Mouse (Mus musculus) WW6 (cell line): ENCODE results near the gene Cxxc4.

ENCODE experiments used
- DNase-seq: peaks from one replicate; pipeline ENCODE4 v3.0.0-alpha.2; 2013; ENCODE audit warnings: low read depth, low spot score

Cxxc4 gene

GRCm38 (mm10) chr3:134243850-134244247 is 7.6 kb downstream of the Cxxc4 start:
- no peak for DNase-seq

DNA sequence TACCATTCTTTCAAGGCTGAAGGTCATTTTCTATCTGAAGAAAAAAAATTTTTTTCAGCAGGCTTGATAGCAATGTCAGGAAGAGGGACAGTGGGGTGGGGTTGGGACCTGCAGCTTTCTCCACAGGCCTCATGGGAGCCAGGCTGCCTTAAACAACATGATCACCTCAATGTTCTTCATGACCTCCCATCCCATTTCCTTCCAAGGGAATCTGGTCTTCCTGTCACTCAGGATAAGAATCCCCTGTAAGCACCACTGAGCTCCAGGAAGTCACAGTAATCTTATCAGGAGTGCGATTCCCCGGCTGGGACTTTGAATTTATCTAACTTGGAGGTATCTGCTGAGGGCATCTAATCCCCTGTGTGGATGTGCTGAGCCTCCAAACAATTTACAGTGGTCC is 17.9 kb downstream of the Cxxc4 start:
- no peak for DNase-seq

- no peak for DNase-seq
Measured at GRCm38 (mm10) chr3:134258715-134259114, 22.4 kb downstream of the Cxxc4 start.

GRCm38 (mm10) chr3:134259300-134259699 is 23.0 kb downstream of the Cxxc4 start:
- DNase-seq: no peak

GRCm38 (mm10) chr3:134279655-134280054 is 43.4 kb downstream of the Cxxc4 start:
- no peak for DNase-seq

- DNase-seq: no peak
Measured at GRCm38 (mm10) chr3:134281527-134282370, 45.5 kb downstream of the Cxxc4 start.

DNA sequence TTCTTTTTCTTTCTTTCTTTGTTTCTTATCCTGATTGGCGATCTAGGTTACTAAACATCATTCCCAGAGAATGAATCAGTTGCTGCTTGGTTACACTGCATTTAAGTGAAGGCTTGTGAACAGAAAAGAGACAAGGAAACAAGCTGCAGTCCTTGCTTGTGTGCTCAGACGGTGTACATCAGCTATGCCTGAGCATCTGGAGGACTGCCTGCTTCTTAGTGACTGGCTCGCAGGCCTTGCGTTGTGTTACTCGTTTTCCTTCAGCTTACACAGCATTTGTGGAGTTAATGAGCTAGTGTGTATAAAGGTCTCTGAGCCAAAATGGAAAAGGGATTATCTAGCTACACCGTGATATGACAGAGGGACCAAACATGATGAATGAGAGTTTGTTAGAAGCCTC is 58.9 kb downstream of the Cxxc4 start:
- no peak for DNase-seq

- no peak for DNase-seq
Measured at GRCm38 (mm10) chr3:134302681-134303491, 66.6 kb downstream of the Cxxc4 start.

DNA sequence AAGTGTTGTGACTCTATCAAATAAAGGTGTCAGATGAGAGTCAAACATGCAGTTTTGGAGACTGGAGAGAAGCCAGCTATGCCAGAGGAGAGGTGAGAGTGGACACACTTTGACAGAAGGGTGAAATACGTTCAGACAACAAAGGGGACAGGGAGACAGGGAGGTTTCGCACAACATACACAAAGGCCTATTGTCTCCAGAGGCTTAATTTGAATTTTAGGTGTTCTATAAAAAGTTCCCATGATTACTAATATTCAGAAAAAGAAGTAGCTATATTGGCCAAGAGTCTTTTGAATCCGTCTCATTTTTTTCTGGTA is 67.2 kb downstream of the Cxxc4 start:
- no peak for DNase-seq

- no peak for DNase-seq
Measured at GRCm38 (mm10) chr3:134306507-134306906, 70.2 kb downstream of the Cxxc4 start.

GRCm38 (mm10) chr3:134307801-134308200 is 71.5 kb downstream of the Cxxc4 start:
- no peak for DNase-seq
